Mouse (Mus musculus) mature B cell (primary cell): ENCODE results near the gene Ubxn10.

Experiments
- in situ Hi-C: fragments of 300-500 bp; cut with MboI; formaldehyde crosslinking; loops from 2 replicates; pipeline ENCODE4 v1.14.3; 2019

Ubxn10 gene

GRCm38 (mm10) chr4:138702031-138702430 lies 34.9 kb downstream of the Ubxn10 start:
- in situ Hi-C loops: loop anchor here (10.0 kb wide), 1 partner anchor 257 kb away; no protein-coding TSS in a partner anchor

GRCm38 (mm10) chr4:138701111-138701510 lies 35.9 kb downstream of the Ubxn10 start:
- in situ Hi-C loops: loop anchor here (10.0 kb wide), 1 partner anchor 256 kb away; no protein-coding TSS in a partner anchor

- in situ Hi-C loops: loop anchor here (10.0 kb wide), 1 partner anchor 256 kb away; no protein-coding TSS in a partner anchor
These were observed 36.6 kb downstream of the Ubxn10 start for GRCm38 (mm10) chr4:138700184-138700982.

- in situ Hi-C loops: no loop called here
These were observed 38.7 kb downstream of the Ubxn10 start for GRCm38 (mm10) chr4:138698296-138698695.

GRCm38 (mm10) chr4:138697166-138697860 lies 39.7 kb downstream of the Ubxn10 start:
- in situ Hi-C loops: no loop called here

GRCm38 (mm10) chr4:138696720-138697119 lies 40.2 kb downstream of the Ubxn10 start:
- in situ Hi-C loops: no loop called here

GRCm38 (mm10) chr4:138693043-138693692 lies 43.8 kb downstream of the Ubxn10 start:
- in situ Hi-C loops: no loop called here

GRCm38 (mm10) chr4:138691443-138692181 lies 45.4 kb downstream of the Ubxn10 start:
- in situ Hi-C loops: no loop called here

GRCm38 (mm10) chr4:138690561-138690960 lies 46.4 kb downstream of the Ubxn10 start:
- in situ Hi-C loops: no loop called here

- in situ Hi-C loops: no loop called here
These were observed 47.9 kb downstream of the Ubxn10 start for GRCm38 (mm10) chr4:138689094-138689512.

- in situ Hi-C loops: no loop called here
These were observed 51.2 kb downstream of the Ubxn10 start for GRCm38 (mm10) chr4:138685813-138686212.

GRCm38 (mm10) chr4:138682760-138683159 lies 54.2 kb downstream of the Ubxn10 start:
- in situ Hi-C loops: no loop called here

GRCm38 (mm10) chr4:138680124-138680523 lies 56.8 kb downstream of the Ubxn10 start:
- in situ Hi-C loops: no loop called here

GRCm38 (mm10) chr4:138677579-138677978 lies 59.4 kb downstream of the Ubxn10 start:
- in situ Hi-C loops: no loop called here

- in situ Hi-C loops: no loop called here
These were observed 60.5 kb downstream of the Ubxn10 start for GRCm38 (mm10) chr4:138676480-138676879.

- in situ Hi-C loops: no loop called here
These were observed 64.8 kb downstream of the Ubxn10 start for GRCm38 (mm10) chr4:138672160-138672559.

GRCm38 (mm10) chr4:138670093-138670889 lies 66.7 kb downstream of the Ubxn10 start:
- in situ Hi-C loops: no loop called here

- in situ Hi-C loops: no loop called here
These were observed 70.4 kb downstream of the Ubxn10 start for GRCm38 (mm10) chr4:138666521-138666920.

GRCm38 (mm10) chr4:138659936-138660602 lies 76.9 kb downstream of the Ubxn10 start:
- in situ Hi-C loops: no loop called here
